Mouse (Mus musculus): ENCODE measurements around the gene Adgrv1. TPM values are rescaled to one million over a fixed set of nuclear protein-coding genes. Genes with fewer than 3 reads are reported as not detected.
A peak's percentile ranks its signal among the peaks of the same experiment; 100 is the strongest.

Gene Adgrv1
- polyA plus RNA-seq, 1 experiment from 2014 or later: 0.91 TPM

- Histone ChIP-seq H3K36me3 (ENCODE audit: control insufficient read depth, insufficient read depth, low read length) (no peaks in the 10 kb centered on the region), H3K4me2 (ENCODE audit: low read length) (no peak overlapping the region), H3K9ac (ENCODE audit: low read length) (no peak overlapping the region), H3K27me3 (replicated peaks; ENCODE audit: control insufficient read depth, insufficient read depth, low read length) (no peaks in the 10 kb centered on the region), H3K9me3 (ENCODE audit: control insufficient read depth, low read length) (no peaks in the 10 kb centered on the region), H3K27ac (ENCODE audit: low read depth) (no peak overlapping the region), H3K4me3 (ENCODE audit: low read depth, low read length) (no peak overlapping the region), H3K4me1 (replicated peaks; ENCODE audit: control insufficient read depth, insufficient read depth, low read length) (no peaks in the 10 kb centered on the region)
- WGBS: 90% methylated on average over 2 of the region's 2 CpGs
- DNase-seq (ENCODE audit: low spot score) (no peak), ATAC-seq (replicated peaks; ENCODE audit: low FRiP score, low TSS enrichment, low read depth) (no peak)
Observed at GRCm38 (mm10) chr13:81241181-81241580, 391.8 kb downstream of the Adgrv1 start.

- Histone ChIP-seq H3K4me3 (ENCODE audit: low read depth, low read length) (no peak overlapping the region), H3K27ac (ENCODE audit: low read depth) (no peak overlapping the region), H3K4me2 (ENCODE audit: low read length) (no peak overlapping the region), H3K36me3 (ENCODE audit: control insufficient read depth, insufficient read depth, low read length) (no peaks in the 10 kb centered on the region), H3K4me1 (replicated peaks; ENCODE audit: control insufficient read depth, insufficient read depth, low read length) (no peaks in the 10 kb centered on the region), H3K9ac (ENCODE audit: low read length) (no peak overlapping the region), H3K9me3 (ENCODE audit: control insufficient read depth, low read length) (no peaks in the 10 kb centered on the region), H3K27me3 (replicated peaks; ENCODE audit: control insufficient read depth, insufficient read depth, low read length) (no peaks in the 10 kb centered on the region)
- no peak for DNase-seq (ENCODE audit: low spot score)
- WGBS: 94% methylated on average over 10 of the region's 10 CpGs
- no peak for ATAC-seq (replicated peaks; ENCODE audit: low FRiP score, low TSS enrichment, low read depth)
Observed at GRCm38 (mm10) chr13:81239836-81240235, 393.1 kb downstream of the Adgrv1 start.

- Histone ChIP-seq H3K27me3 (replicated peaks; ENCODE audit: control insufficient read depth, insufficient read depth, low read length) (no peaks in the 10 kb centered on the region), H3K9me3 (ENCODE audit: control insufficient read depth, low read length) (no peaks in the 10 kb centered on the region), H3K4me3 (ENCODE audit: low read depth, low read length) (no peak overlapping the region), H3K9ac (ENCODE audit: low read length) (no peak overlapping the region), H3K36me3 (ENCODE audit: control insufficient read depth, insufficient read depth, low read length) (no peaks in the 10 kb centered on the region), H3K4me1 (replicated peaks; ENCODE audit: control insufficient read depth, insufficient read depth, low read length) (no peaks in the 10 kb centered on the region), H3K4me2 (ENCODE audit: low read length) (no peak overlapping the region), H3K27ac (ENCODE audit: low read depth) (no peak overlapping the region)
- no peak for ATAC-seq (replicated peaks; ENCODE audit: low FRiP score, low TSS enrichment, low read depth)
- WGBS: 86% methylated on average over 3 of the region's 3 CpGs
- DNase-seq (ENCODE audit: low spot score): no peak
Observed at GRCm38 (mm10) chr13:81239427-81239826, 393.5 kb downstream of the Adgrv1 start.

- Histone ChIP-seq H3K4me2 (ENCODE audit: low read length) (no peak overlapping the region), H3K36me3 (ENCODE audit: control insufficient read depth, insufficient read depth, low read length) (no peaks in the 10 kb centered on the region), H3K27me3 (replicated peaks; ENCODE audit: control insufficient read depth, insufficient read depth, low read length) (no peaks in the 10 kb centered on the region), H3K27ac (ENCODE audit: low read depth) (no peak overlapping the region), H3K4me1 (replicated peaks; ENCODE audit: control insufficient read depth, insufficient read depth, low read length) (no peaks in the 10 kb centered on the region), H3K9ac (ENCODE audit: low read length) (no peak overlapping the region), H3K9me3 (ENCODE audit: control insufficient read depth, low read length) (no peaks in the 10 kb centered on the region), H3K4me3 (ENCODE audit: low read depth, low read length) (no peak overlapping the region)
- DNase-seq (ENCODE audit: low spot score): no peak
- no peak for ATAC-seq (replicated peaks; ENCODE audit: low FRiP score, low TSS enrichment, low read depth)
- WGBS: 92% methylated on average over 7 of the region's 7 CpGs
Observed at GRCm38 (mm10) chr13:81238855-81239254, 394.1 kb downstream of the Adgrv1 start.

- no peaks in the 10 kb centered on the region for H3K9me3 ChIP-seq (ENCODE audit: control insufficient read depth, low read length)
- ATAC-seq (replicated peaks; ENCODE audit: low FRiP score, low TSS enrichment, low read depth): no peak
- no peaks in the 10 kb centered on the region for H3K27me3 ChIP-seq (replicated peaks; ENCODE audit: control insufficient read depth, insufficient read depth, low read length)
- no peak overlapping the region for H3K4me3 ChIP-seq (ENCODE audit: low read depth, low read length)
- 73% methylated on average over 5 of the region's 5 CpGs for WGBS
- H3K4me1 ChIP-seq (replicated peaks; ENCODE audit: control insufficient read depth, insufficient read depth, low read length): no peaks in the 10 kb centered on the region
- no peak for DNase-seq (ENCODE audit: low spot score)
- no peaks in the 10 kb centered on the region for H3K36me3 ChIP-seq (ENCODE audit: control insufficient read depth, insufficient read depth, low read length)
- H3K4me2 ChIP-seq (ENCODE audit: low read length): no peak overlapping the region
- H3K9ac ChIP-seq (ENCODE audit: low read length): no peak overlapping the region
- no peak overlapping the region for H3K27ac ChIP-seq (ENCODE audit: low read depth)
Observed at GRCm38 (mm10) chr13:81237947-81238346, 395.0 kb downstream of the Adgrv1 start.

GRCm38 (mm10) chr13:81236758-81237395, 396.1 kb downstream of the Adgrv1 start:
- Histone ChIP-seq H3K36me3 (ENCODE audit: control insufficient read depth, insufficient read depth, low read length) (no peaks in the 10 kb centered on the region), H3K4me1 (replicated peaks; ENCODE audit: control insufficient read depth, insufficient read depth, low read length) (no peaks in the 10 kb centered on the region), H3K4me3 (ENCODE audit: low read depth, low read length) (no peak overlapping the region), H3K9me3 (ENCODE audit: control insufficient read depth, low read length) (no peaks in the 10 kb centered on the region), H3K27ac (ENCODE audit: low read depth) (no peak overlapping the region), H3K9ac (ENCODE audit: low read length) (no peak overlapping the region), H3K4me2 (ENCODE audit: low read length) (no peak overlapping the region), H3K27me3 (replicated peaks; ENCODE audit: control insufficient read depth, insufficient read depth, low read length) (no peaks in the 10 kb centered on the region)
- WGBS: 70% methylated on average over 3 of the region's 3 CpGs
- no peak for ATAC-seq (replicated peaks; ENCODE audit: low FRiP score, low TSS enrichment, low read depth)
- DNase-seq (ENCODE audit: low spot score): no peak

GRCm38 (mm10) chr13:81234031-81234430, 398.9 kb downstream of the Adgrv1 start:
- WGBS: 73% methylated on average over 2 of the region's 2 CpGs
- Histone ChIP-seq H3K27ac (ENCODE audit: low read depth) (no peak overlapping the region), H3K9ac (ENCODE audit: low read length) (no peak overlapping the region), H3K4me1 (replicated peaks; ENCODE audit: control insufficient read depth, insufficient read depth, low read length) (no peaks in the 10 kb centered on the region), H3K27me3 (replicated peaks; ENCODE audit: control insufficient read depth, insufficient read depth, low read length) (no peaks in the 10 kb centered on the region), H3K36me3 (ENCODE audit: control insufficient read depth, insufficient read depth, low read length) (no peaks in the 10 kb centered on the region), H3K9me3 (ENCODE audit: control insufficient read depth, low read length) (no peaks in the 10 kb centered on the region), H3K4me3 (ENCODE audit: low read depth, low read length) (no peak overlapping the region), H3K4me2 (ENCODE audit: low read length) (no peak overlapping the region)
- ATAC-seq (replicated peaks; ENCODE audit: low FRiP score, low TSS enrichment, low read depth) (no peak), DNase-seq (ENCODE audit: low spot score) (no peak)

GRCm38 (mm10) chr13:81232839-81233238, 400.1 kb downstream of the Adgrv1 start:
- DNase-seq (ENCODE audit: low spot score) (peak; percentile 65), ATAC-seq (replicated peaks; ENCODE audit: low FRiP score, low TSS enrichment, low read depth) (0 out of 2 replicates have a peak, but pooled peaks have one; percentile 66)
- no peaks in the 10 kb centered on the region for H3K27me3 ChIP-seq (replicated peaks; ENCODE audit: control insufficient read depth, insufficient read depth, low read length)
- H3K4me3 ChIP-seq (ENCODE audit: low read depth, low read length): no peak overlapping the region
- no peaks in the 10 kb centered on the region for H3K36me3 ChIP-seq (ENCODE audit: control insufficient read depth, insufficient read depth, low read length)
- no peak overlapping the region for H3K9ac ChIP-seq (ENCODE audit: low read length)
- H3K4me2 ChIP-seq (ENCODE audit: low read length): no peak overlapping the region
- H3K4me1 ChIP-seq (replicated peaks; ENCODE audit: control insufficient read depth, insufficient read depth, low read length): no peaks in the 10 kb centered on the region
- H3K9me3 ChIP-seq (ENCODE audit: control insufficient read depth, low read length): no peaks in the 10 kb centered on the region
- no peak overlapping the region for H3K27ac ChIP-seq (ENCODE audit: low read depth)

- no peak for DNase-seq (ENCODE audit: low spot score)
- Histone ChIP-seq H3K27ac (ENCODE audit: low read depth) (no peak overlapping the region), H3K9ac (ENCODE audit: low read length) (no peak overlapping the region), H3K4me2 (ENCODE audit: low read length) (no peak overlapping the region), H3K36me3 (ENCODE audit: control insufficient read depth, insufficient read depth, low read length) (no peaks in the 10 kb centered on the region), H3K4me3 (ENCODE audit: low read depth, low read length) (no peak overlapping the region), H3K9me3 (ENCODE audit: control insufficient read depth, low read length) (no peaks in the 10 kb centered on the region), H3K4me1 (replicated peaks; ENCODE audit: control insufficient read depth, insufficient read depth, low read length) (no peaks in the 10 kb centered on the region), H3K27me3 (replicated peaks; ENCODE audit: control insufficient read depth, insufficient read depth, low read length) (no peaks in the 10 kb centered on the region)
- 69% methylated on average over 4 of the region's 4 CpGs for WGBS
- ATAC-seq (replicated peaks; ENCODE audit: low FRiP score, low TSS enrichment, low read depth): no peak
Observed at GRCm38 (mm10) chr13:81230161-81230560, 402.8 kb downstream of the Adgrv1 start.

All from intestine, embryonic 14.5 days (tissue).